Mouse (Mus musculus): ENCODE results near the gene Phxr2. TPM values are rescaled to one million over a fixed set of nuclear protein-coding genes. Genes with fewer than 3 reads are reported as not detected.

The Phxr2 gene
- 0.75 TPM in 1 of 4 replicates, not detected in the others for total RNA-seq (2023; ENCODE audit: inconsistent age)

GRCm38 (mm10) chr10:99126225-99126624, at the start of gene Phxr2:
Gene Phxr2 (minus strand): TSS chr10:99126325.

GRCm38 (mm10) chr10:99107964-99108363, 18.2 kb downstream of the Phxr2 start, which contains the start of gene Galnt4:
Gene Galnt4 (plus strand): TSS chr10:99108159.

GRCm38 (mm10) chr10:99106703-99107631, 19.2 kb downstream of the Phxr2 start, which contains the start of gene Poc1b:
Gene Poc1b (plus strand): TSS chr10:99107036.

Other genes starting within 250 kb of the Phxr2 start
- gene Atp2b1, start 211.9 kb downstream of the Phxr2 start, total RNA-seq (2023; ENCODE audit: inconsistent age) = 122 to 142 TPM (median 132 TPM) in 4 replicates
- 17.4 to 20.7 TPM (median 18.7 TPM) in 4 replicates for gene Poc1b, start 19.3 kb downstream of the Phxr2 start, total RNA-seq (2023; ENCODE audit: inconsistent age)
- gene Galnt4, start 18.2 kb downstream of the Phxr2 start, total RNA-seq (2023; ENCODE audit: inconsistent age) = 11.3 to 13.6 TPM (median 12.9 TPM) in 4 replicates
- 174 to 232 TPM (median 195 TPM) in 4 replicates for gene Dusp6, start 136.9 kb upstream of the Phxr2 start, total RNA-seq (2023; ENCODE audit: inconsistent age)

Measured in B cell, adult (primary cell).